Mouse (Mus musculus) macrophage (primary cell): ENCODE measurements around the gene Asna1. TPM values are rescaled to one million over a fixed set of nuclear protein-coding genes. Genes with fewer than 3 reads are reported as not detected.
A peak's percentile ranks its signal among the peaks of the same experiment; 100 is the strongest.

Source experiments
- H3K27ac ChIP-seq: fragments of 350-480 bp; formaldehyde crosslinking; 2 replicates; pipeline ENCODE4 v1.9.0; 2021
- H3K36me3 ChIP-seq: fragments of 350-480 bp; formaldehyde crosslinking; 2 replicates; pipeline ENCODE4 v1.9.0; 2021; ENCODE audit errors: inconsistent target
- H3K4me3 ChIP-seq: fragments of 350-480 bp; formaldehyde crosslinking; 2 replicates; pipeline ENCODE4 v1.9.0; 2021; ENCODE audit errors: inconsistent target
- H3K79me2 ChIP-seq: fragments of 350-480 bp; formaldehyde crosslinking; 2 replicates; pipeline ENCODE4 v1.9.0; 2021; ENCODE audit errors: inconsistent target
- WGBS: methylation state at CpG from one replicate; pipeline ENCODE4 v1.1.7; 2026; ENCODE audit warnings: inconsistent platforms; ENCODE audit not compliant: missing documents; 5-methylcytosine and 5-hydroxymethylcytosine counted together
- polyA plus RNA-seq: library from polyadenylated mRNA; stranded (reverse); fragments of 250-400 nt; gene quantifications from 3 replicates; pipeline ENCODE4 v1.2.4, GENCODE M21; 2018; ENCODE audit warnings: inconsistent platforms

Gene Asna1
- polyA plus RNA-seq, 1 experiment from 2014 or later = 138 TPM

DNA sequence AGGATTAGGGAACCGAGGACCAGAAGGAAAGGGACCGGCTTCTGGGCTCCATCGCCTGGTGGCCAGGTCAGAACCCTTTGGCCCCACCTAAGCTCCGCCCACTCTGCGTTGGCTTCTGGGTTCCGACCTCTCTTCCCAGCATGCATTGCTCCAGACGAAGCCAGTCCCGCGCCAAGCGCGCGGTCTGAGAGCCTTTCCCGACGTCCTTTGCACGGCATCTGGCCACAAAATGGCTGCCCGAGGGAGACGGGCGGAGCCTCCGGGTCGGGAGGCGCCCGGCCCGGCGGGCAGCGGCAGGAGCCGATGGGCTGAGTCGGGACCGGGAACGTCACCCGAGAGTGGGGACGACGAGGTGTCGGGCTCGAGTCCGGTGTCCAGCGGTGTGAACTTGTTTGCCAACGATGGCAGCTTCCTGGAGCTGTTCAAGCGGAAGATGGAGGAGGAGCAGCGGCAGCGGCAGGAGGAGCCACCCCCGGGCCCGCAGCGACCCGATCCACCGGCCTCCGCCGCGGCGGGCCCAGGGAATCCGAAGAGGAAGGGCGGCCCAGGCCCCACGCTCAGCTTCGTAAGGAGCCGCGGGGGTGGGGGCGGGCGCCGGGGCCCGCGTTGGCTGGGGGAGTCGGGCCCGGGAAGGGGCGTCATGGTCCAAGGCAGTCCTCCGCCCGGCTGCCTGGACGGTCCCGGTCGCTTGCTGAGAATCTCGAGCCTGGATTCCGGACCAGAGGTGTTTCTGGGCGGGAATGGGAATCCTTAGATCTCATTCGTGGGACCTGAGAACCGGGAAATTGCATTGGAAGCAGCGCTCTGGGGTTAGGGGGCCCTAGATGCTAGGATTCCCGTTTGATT is 1.8 kb upstream of the Asna1 start, which contains the start of gene Trir:
Gene Trir (plus strand): TSS at position 154 of the 846 bp plus-strand sequence.
- H3K36me3 ChIP-seq = peaks cover 37% of the 10 kb centered on the region

DNA sequence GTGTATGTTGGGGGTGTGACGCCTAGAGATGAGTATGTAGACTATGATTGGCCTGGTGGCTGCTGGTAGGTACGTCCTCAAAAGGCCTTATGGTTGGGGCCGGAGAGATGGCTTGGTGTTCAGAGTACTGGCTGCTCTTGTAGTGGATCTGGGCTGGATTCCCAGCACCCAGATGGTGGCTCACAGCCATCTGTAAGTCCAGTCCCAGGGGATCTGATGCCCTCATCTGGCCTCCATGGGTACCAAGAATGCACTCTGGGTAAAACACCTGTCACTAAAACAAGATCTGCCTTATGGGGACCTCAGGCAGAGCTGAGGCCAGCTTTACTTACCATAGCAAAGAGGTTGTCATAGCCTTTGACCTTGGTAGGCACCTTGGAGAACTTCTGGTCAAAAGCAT is 1.2 kb downstream of the Asna1 start:
- Histone ChIP-seq H3K79me2 (peaks cover 68% of the 10 kb centered on the region), H3K36me3 (peaks cover 46% of the 10 kb centered on the region), H3K4me3 (peak overlapping the region; percentile 99; the same call in 1 of the 2 replicates), H3K27ac (peak overlapping the region; percentile 98; the same call in 1 of the 2 replicates)
- WGBS = 95% methylated on average over 3 of the region's 3 CpGs

More for the DNA sequence above, 1.8 kb upstream of the Asna1 start, which contains the start of gene Trir:
- Histone ChIP-seq H3K79me2 (peaks cover 80% of the 10 kb centered on the region), H3K27ac (peak within 1 kb of the TSS; percentile 98), H3K4me3 (peak within 1 kb of the TSS; percentile 99)
- under 1% methylated on average over 63 of the region's 75 CpGs for WGBS

DNA sequence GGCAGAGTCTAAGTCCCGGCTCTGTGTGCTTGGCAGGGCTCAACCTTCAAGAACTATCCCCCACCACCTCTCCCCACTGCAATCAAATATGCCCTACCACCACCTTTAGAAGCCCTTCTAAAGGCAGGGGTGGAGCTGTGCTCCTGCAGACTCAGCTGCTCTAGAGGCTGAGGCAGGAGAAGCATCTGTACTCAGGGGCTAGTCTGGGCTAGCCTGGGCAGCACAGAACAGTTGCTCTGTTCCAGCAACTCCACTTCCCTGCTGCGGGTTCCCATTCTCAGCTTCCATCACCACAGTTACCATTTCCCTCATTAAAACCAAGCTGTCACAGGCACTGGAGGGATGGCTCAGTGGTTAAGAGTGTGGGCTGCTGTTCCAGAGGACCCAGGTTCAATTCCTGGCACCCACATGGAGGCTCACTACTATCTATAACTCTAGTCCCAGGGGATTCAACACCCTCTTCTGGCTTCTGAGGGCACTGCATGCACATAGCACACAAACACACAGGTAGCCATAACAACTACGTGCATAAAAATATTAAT is 3.5 kb downstream of the Asna1 start:
- H3K36me3 ChIP-seq = peaks cover 61% of the 10 kb centered on the region

DNA sequence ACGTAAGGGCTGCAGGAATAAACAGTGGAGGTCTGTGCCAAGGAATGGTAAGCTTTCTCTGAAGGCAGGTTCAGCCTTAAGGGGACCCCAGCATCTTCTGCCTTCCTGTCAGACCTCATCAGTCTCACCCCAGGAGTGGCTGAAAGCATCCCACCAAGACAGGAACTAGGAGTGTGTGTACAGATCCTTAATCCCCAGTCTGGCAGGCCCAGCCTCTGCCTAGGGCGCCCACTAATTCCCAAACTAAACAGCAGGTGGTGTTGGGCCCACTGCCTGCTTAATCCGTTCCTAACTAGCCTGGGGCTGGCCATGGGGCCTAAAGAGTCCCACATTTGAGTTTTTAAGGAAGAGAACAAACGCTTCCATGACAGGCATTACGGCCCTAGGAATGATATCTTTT is 7.9 kb downstream of the Asna1 start:
- Histone ChIP-seq H3K36me3 (peaks cover 49% of the 10 kb centered on the region), H3K27ac (no peak overlapping the region), H3K79me2 (peaks cover 21% of the 10 kb centered on the region), H3K4me3 (no peak overlapping the region)
- 87% methylated on average over 5 of the region's 5 CpGs for WGBS

More for the DNA sequence above, 3.5 kb downstream of the Asna1 start:
- Histone ChIP-seq H3K4me3 (no peak overlapping the region), H3K27ac (no peak overlapping the region), H3K79me2 (peaks cover 50% of the 10 kb centered on the region)
- 86% methylated on average over 3 of the region's 3 CpGs for WGBS

DNA sequence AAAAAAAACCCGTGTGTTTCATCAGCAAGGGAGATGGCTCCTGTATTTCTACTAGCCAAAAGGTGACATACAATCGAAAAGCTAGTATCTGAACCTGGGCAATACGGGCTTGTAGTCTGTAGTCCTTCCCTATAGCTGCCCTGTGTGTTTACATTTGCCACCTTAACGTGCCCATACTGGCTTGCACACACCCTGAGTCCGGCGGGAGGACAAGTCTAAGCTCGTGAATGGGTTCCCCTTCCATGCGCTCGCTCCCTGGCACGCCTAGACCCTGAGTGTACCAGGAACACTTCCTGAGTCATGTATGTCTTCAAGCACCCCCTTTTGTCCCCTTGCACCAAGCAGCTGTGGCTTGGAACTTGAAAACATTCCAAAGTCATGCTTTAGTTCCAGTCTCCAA is 8.4 kb downstream of the Asna1 start:
- 87% methylated on average over 10 of the region's 10 CpGs for WGBS
- Histone ChIP-seq H3K79me2 (peaks cover 16% of the 10 kb centered on the region), H3K27ac (no peak overlapping the region), H3K36me3 (peaks cover 44% of the 10 kb centered on the region), H3K4me3 (no peak overlapping the region)

DNA sequence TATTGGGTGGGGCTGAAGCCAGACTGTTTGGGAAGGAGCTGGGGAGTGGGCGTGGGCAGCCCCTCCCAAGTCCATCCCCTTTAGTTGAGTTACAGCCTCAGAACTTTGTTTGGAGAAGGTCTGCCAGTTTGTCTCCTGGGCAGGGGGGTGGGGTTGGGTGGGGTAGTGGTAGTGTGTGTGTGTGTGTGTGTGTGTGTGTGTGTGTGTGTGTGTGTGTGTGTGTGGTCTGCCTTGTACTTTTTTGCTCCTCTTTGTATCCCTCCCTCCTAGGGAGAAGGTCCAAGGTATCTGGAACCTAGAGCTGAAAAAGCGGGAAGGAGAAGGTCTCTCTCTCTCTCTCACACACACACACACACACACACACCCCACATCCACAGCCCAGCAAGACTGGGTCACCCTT is 10.7 kb downstream of the Asna1 start, which contains the start of gene Best2:
Gene Best2 (minus strand): TSS at position 101 of the 400 bp plus-strand sequence.
- Histone ChIP-seq H3K27ac (no peak within 1 kb of the TSS), H3K79me2 (no peaks in the 10 kb centered on the region), H3K36me3 (peaks cover 21% of the 10 kb centered on the region), H3K4me3 (no peak within 1 kb of the TSS)
- 70% methylated on average over 1 of the region's 2 CpGs for WGBS

DNA sequence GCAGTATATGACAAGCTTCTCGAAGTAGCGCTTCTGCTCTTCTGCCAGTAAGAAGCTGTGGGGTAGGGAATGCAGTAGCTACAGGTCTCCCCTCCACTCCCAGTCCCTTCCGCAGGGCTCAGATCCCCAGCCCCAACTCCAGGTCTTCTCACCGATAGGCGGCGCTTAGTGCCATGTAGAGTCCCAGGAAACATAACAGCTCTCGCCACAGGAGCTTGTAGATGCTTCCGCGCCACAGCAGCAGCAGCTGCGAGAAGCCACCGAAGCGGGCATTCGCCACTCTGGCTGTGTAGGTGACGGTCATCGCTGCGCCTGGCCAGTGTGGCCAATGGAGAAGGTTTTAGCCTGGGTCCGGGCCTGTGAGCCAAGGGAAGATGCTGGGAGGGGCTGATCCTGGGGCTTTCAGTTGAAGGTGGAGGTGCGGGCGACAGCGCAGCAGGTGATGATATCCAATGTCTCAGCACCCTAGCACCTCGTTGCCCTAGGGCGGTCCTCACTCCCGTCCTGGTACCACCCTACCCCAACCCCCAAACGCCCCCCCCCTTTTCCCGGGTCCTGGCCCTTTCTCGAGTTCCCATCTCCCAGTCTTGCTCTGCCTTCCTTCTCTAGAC is 11.7 kb downstream of the Asna1 start:
- H3K36me3 ChIP-seq = peaks cover 10% of the 10 kb centered on the region
- H3K79me2 ChIP-seq = no peaks in the 10 kb centered on the region
- no peak overlapping the region for H3K27ac ChIP-seq
- WGBS = 9% methylated on average over 25 of the region's 26 CpGs
- no peak overlapping the region for H3K4me3 ChIP-seq

DNA sequence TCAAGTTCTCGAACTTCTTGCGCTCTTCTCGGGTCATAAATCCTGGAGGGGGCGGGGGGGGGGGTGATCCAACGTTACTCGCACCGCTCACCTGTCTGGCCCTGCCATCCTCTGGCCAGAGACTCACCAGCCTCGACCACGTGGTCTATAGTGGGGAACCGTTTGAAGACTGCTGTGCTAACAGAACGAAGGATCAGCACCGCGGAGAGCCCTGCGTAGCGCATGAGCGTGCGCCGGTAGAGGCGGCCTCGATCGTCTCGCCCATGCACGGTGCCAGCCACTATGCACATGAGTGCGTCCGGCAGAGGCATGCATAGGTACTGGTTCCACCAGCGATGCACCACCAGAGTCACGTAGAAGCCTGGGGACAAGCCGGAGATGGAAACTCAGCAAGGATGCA is 13.8 kb downstream of the Asna1 start:
- H3K27ac ChIP-seq = no peak overlapping the region
- no peak overlapping the region for H3K4me3 ChIP-seq
- 15% methylated on average over 28 of the region's 28 CpGs for WGBS

DNA sequence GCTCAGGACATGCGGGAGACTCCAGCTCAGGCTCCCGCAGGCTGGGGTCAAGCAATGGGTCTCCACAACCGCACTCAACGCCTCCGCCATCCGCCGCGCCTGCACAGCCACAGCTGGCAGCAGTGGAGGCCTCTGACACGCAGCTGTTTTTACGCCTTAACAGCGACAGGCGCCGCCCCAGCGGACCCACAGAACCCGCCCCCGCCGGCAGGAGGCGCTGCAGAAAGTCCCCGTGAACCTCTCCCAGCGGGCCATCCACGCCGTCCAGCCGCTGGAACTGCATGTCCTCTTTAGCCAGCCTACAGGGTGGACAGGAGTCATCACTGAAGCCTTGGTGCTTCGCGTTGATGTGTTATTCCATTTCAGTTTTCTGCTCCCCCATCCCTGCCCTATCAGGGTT is 17.4 kb downstream of the Asna1 start:
- Histone ChIP-seq H3K27ac (no peak overlapping the region), H3K36me3 (no peaks in the 10 kb centered on the region; the same call in 1 of the 2 replicates), H3K79me2 (no peaks in the 10 kb centered on the region), H3K4me3 (no peak overlapping the region)
- WGBS = 34% methylated on average over 25 of the region's 25 CpGs

More for the DNA sequence above, 13.8 kb downstream of the Asna1 start:
- no peaks in the 10 kb centered on the region for H3K36me3 ChIP-seq
- no peaks in the 10 kb centered on the region for H3K79me2 ChIP-seq

DNA sequence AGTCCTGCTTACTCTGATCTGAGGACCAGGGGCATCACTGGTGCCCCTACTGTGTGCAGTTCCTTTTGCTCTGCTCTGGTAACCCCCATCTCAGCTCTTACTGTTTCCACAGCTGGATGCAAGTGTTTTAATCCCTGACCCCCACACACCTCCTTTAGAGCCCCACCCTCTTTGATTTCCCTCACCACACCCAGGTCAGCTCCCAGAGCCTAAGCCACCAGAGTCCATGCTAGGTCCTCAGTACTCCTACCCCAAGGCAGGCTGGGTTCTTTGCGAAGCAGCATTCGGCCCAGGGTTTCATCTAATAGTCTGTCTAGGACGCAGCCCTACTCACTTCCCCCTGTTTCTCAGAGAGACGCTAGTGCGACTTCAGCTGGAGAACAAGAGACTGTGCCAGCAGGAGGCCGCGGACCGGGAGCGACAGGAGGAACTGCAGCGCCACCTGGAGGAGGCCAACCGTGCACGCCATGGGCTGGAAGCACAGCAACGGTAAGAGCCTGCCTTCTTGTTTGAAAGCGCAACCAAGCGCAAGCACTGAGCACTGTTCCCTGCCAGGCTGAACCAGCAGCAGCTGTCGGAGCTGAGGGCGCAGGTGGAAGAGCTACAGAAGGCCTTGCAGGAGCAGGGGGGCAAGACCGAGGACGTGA is 27.3 kb downstream of the Asna1 start:
- H3K4me3 ChIP-seq = no peak overlapping the region
- 13% methylated on average over 18 of the region's 19 CpGs for WGBS
- H3K27ac ChIP-seq = no peak overlapping the region
- H3K79me2 ChIP-seq = no peaks in the 10 kb centered on the region
- no peaks in the 10 kb centered on the region; the same call in 1 of the 2 replicates for H3K36me3 ChIP-seq

DNA sequence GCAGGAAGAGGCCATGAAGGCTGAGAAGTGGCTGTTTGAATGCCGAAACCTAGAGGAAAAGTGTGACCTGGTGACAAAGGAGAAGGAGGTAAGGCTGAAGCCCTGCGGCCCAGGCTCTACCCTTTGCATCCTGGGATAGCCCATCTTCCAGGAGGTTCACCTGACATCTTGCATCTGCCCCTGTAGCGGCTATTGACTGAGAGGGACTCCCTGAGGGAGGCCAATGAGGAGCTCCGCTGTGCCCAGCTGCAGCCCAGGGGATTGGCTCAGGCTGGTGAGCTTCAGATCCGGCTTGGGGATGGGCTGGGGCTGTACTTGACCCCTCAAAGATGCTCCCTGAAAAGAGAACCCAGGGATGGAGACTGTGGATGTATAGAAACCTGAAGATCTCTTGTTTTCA is 28.1 kb downstream of the Asna1 start:
- Histone ChIP-seq H3K4me3 (no peak overlapping the region), H3K27ac (no peak overlapping the region), H3K79me2 (no peaks in the 10 kb centered on the region), H3K36me3 (no peaks in the 10 kb centered on the region)
- 98% methylated on average over 5 of the region's 5 CpGs for WGBS

DNA sequence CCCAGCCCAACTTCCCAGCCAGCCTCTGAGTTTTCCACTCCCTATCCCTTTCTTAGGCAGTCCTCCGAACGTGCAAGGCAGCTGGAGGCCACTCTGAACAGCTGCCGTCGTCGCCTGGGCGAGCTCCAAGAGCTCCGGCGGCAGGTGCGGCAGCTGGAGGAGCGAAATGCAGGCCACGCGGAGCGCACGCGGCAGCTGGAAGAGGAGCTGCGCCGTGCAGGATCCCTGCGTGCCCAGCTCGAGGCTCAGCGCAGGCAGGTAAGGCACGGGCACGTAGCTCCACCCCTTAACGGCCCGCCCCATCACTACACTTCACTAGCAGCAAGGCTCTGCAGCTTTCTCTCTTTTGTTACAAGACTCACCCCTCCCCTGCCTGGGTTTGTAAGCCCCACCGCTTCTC is 29.4 kb downstream of the Asna1 start:
- no peak overlapping the region for H3K27ac ChIP-seq
- no peaks in the 10 kb centered on the region for H3K36me3 ChIP-seq
- WGBS = 96% methylated on average over 18 of the region's 25 CpGs
- H3K79me2 ChIP-seq = no peaks in the 10 kb centered on the region
- H3K4me3 ChIP-seq = no peak overlapping the region

DNA sequence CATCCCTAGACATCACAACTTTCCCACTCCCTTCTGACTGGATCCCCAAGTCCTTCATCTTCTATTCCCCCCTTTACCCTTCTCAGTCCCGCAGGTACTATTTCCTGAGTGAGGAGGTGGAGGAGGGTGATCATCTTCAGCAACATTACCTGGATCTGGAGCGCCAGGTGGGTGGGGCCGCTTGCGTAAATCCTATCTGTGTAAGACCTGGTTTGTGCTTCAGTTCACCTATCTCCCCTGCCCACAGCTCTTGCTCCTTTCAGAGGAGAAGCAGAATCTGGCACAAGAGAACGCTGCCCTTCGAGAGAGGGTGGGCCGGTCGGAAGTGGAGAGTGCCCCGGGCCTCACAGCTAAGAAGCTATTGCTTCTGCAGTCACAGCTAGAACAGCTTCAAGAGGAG is 30.7 kb downstream of the Asna1 start:
- Histone ChIP-seq H3K79me2 (no peaks in the 10 kb centered on the region), H3K27ac (no peak overlapping the region), H3K36me3 (no peaks in the 10 kb centered on the region), H3K4me3 (no peak overlapping the region)
- 94% methylated on average over 9 of the region's 9 CpGs for WGBS

DNA sequence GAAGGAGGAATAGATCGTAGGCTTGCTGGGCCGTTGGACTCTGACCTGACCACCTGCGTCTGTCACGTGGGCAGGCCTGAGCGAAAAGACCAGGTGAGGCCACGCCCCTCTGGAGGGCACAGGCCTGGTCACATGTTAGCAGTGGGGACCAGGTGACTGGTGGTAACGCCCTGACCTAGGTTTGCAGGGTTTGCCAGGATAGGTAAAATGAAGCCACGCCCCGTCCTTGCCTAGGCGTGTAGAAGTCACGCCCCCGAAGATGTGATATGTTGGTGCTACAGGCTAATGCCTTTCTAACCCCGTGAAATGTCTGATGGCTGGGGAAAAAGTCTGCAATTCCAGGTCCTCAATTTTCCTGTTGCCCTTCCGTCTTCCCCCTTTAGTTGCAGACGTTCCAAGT is 34.2 kb downstream of the Asna1 start:
- Histone ChIP-seq H3K79me2 (no peaks in the 10 kb centered on the region), H3K36me3 (no peaks in the 10 kb centered on the region), H3K4me3 (peak overlapping the region; percentile 42), H3K27ac (no peak overlapping the region)
- 10% methylated on average over 15 of the region's 15 CpGs for WGBS
